Mouse (Mus musculus) cerebellum, adult 2 months (tissue): ENCODE measurements around the gene Large1. TPM values are rescaled to one million over a fixed set of nuclear protein-coding genes. Genes with fewer than 3 reads are reported as not detected.
"Not testable (repeated sequence)": the region's sequence is repeated elsewhere in the genome, so short reads cannot be mapped to it uniquely, and the experiment has no call there.

Experiments
- DNase-seq, 2 experiments: peaks; one replicate each; pipeline ENCODE4 v3.0.0; 2021
- H3K27ac ChIP-seq: fragments of 200-500 bp; 2 replicates; pipeline ENCODE4 v1.5.1; 2012; ENCODE audit warnings: low read length, control low read depth, inconsistent platforms; ENCODE audit not compliant: insufficient read depth
- H3K27me3 ChIP-seq: fragments of 200-500 bp; 2 replicates; pipeline ENCODE4 v1.6.1; 2012; ENCODE audit warnings: inconsistent platforms, mild to moderate bottlenecking, low read length, moderate library complexity; ENCODE audit not compliant: control insufficient read depth, insufficient read depth
- H3K4me1 ChIP-seq: fragments of 200-500 bp; 2 replicates; pipeline ENCODE4 v1.6.1; 2011; ENCODE audit warnings: low read length; ENCODE audit not compliant: control insufficient read depth, insufficient read depth
- H3K4me3 ChIP-seq: fragments of 200-500 bp; replicated peaks from 2 replicates; pipeline ENCODE3; 2011; ENCODE audit warnings: mild to moderate bottlenecking, low read depth, low read length, control low read depth; ENCODE audit not compliant: insufficient read depth
- CTCF ChIP-seq: fragments of 200-500 bp; IDR thresholded peaks from 2 replicates; pipeline ENCODE4 v1.5.1; 2011; ENCODE audit warnings: low read depth, mild to moderate bottlenecking, control low read depth, low read length, moderate library complexity, borderline replicate concordance; ENCODE audit not compliant: insufficient read depth
- POLR2A ChIP-seq: fragments of 200-500 bp; IDR thresholded peaks from 2 replicates; pipeline ENCODE4 v1.6.1; 2011; ENCODE audit warnings: low read length, control low read depth, borderline replicate concordance; ENCODE audit not compliant: insufficient read depth
- WGBS: fragments of 180-500 bp; shearing (Covaris S2); methylation state at CpG from one replicate; pipeline ENCODE4 v1.1.7; 2018; 5-methylcytosine and 5-hydroxymethylcytosine counted together
- polyA plus RNA-seq: library from polyadenylated mRNA; depleted of rRNA; stranded (reverse); fragments of >200 nt; gene quantifications from 2 replicates; pipeline ENCODE4 v1.2.3, GENCODE M21; 2012

The Large1 gene
- polyA plus RNA-seq, 1 experiment: 55.5 TPM

DNA sequence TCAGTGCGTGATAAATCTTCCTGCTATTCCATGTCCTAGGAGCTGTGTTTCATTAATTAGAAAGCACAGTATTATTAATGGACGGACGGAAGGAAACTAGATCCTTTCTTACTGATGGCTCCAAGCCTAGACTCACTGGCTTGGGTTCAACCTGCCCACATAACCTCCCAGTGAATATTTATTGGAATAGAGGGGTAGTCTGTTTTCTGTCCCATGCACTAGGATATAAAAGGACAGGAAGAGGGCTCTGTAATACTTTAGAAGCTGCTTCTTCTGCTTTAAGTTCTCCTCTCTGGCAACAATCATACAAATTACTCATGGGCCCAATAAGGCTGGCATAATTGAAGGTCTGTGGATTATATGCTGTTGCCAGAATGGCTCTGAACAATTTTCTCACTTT, 398.3 kb downstream of the Large1 start:
- Histone ChIP-seq H3K27ac (no peak overlapping the region), H3K27me3 (no peaks in the 10 kb centered on the region), H3K4me1 (no peaks in the 10 kb centered on the region), H3K4me3 (no peak overlapping the region)
- TF ChIP-seq CTCF (no peak), POLR2A (no peak)
- 38% methylated on average over 3 of the region's 3 CpGs for WGBS
- DNase-seq: no peak

DNA sequence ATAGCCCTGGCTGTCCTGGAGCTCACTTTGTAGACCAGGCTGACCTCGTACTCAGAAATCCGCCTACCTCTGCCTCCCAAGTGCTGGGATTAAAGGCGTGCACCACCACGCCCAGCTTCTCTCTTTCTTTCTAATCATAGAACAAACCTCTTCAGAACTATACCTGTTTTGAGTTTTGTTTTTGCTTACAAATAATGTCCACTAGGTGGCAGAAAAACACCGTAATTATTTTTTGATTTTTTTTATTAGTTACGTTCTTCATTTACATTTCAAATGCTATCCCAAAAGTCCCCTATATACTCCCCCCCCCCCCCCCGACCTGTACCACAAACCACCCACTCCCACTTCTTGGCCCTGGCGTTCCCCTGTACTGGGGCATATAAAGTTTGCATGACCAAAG, 411.9 kb downstream of the Large1 start:
- not testable (repeated sequence) for H3K4me3 ChIP-seq, DNase-seq, H3K4me1 ChIP-seq, H3K27ac ChIP-seq, H3K27me3 ChIP-seq
- 71% methylated on average over 8 of the region's 8 CpGs for WGBS

DNA sequence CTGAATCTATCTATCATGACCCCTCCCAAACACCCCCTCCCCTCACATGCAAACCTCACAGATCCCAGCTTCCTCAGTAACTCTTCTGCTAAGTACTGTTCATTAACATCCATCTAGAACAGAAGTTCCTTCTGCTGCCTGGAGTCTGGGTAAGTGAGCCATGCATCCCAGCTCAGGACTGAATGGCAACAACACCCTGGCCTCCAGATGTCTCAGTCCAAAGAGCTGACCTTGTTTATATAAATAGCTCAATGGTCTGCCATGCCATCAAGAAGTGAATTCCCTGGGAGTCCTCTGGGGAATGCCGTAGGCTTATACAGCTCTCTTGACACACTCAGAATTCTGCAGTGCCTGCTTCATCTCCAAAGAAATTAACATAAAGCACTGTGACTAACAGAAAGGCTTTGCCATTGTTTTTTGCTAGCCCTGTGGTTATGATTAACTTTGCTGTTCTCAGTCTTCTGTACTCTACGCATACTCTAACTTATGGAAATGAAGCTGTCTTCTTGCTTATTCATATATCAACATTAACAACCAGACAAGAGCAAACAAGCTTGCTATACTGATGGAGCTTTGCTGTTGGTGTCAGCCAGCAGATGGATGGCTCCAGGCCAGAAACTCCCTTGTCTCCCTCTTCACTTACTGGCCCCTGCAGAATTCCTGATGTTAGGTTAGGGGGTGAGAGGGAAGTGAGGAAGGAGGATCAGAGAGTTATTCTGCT, 434.0 kb downstream of the Large1 start:
- H3K27me3 ChIP-seq: no peaks in the 10 kb centered on the region
- H3K4me1 ChIP-seq: 0 out of 2 replicates have a peak, but pooled peaks cover 2% of the 10 kb centered on the region
- TF ChIP-seq CTCF (no peak), POLR2A (no peak)
- WGBS: 38% methylated on average over 2 of the region's 2 CpGs
- DNase-seq: peak; percentile 4 to 9
- no peak overlapping the region for H3K27ac ChIP-seq
- H3K4me3 ChIP-seq: no peak overlapping the region

DNA sequence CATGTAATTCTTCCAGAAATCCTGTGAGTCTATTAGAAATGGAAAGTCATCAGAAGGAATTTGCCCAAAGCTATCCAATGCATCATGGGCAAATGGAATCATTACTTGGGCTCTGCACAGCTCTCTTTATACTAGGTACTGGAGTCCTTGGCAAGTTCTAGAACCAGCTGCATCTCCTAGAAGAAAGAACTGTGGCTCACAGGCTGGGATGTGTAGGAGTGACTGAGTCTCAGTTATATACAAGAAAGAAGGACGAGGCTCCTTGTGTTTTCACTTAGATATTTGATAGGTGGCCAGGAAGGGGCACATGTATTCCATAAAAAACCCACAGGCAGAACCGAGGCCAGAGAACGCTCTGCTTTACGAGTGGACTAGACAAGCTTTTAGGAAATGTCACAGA, 447.8 kb downstream of the Large1 start:
- no peaks in the 10 kb centered on the region for H3K27me3 ChIP-seq
- no peak overlapping the region for H3K27ac ChIP-seq
- no peak overlapping the region for H3K4me3 ChIP-seq
- TF ChIP-seq POLR2A: no peak
- TF ChIP-seq CTCF: no peak
- WGBS: 91% methylated on average over 4 of the region's 4 CpGs
- DNase-seq: no peak
- H3K4me1 ChIP-seq: no peaks in the 10 kb centered on the region

DNA sequence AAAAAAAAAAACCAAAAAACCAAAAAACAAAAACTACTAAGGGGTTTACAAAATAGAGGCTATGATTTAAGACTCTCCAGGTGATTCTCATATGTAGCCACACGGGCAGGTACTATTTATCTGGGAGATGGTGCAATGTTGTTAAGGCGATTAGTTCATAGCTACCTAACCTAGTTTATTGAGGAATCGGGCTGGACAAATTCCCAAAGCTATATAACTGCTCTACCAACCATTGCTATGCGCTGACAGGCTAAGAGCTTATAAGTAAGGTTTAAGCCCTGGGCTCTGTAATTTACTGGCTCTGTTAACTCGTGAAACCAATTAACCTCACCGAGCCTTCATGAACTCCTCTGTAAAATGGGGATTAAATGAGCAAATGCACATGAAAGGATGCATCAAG, 451.7 kb downstream of the Large1 start:
- no peak for DNase-seq
- no peak overlapping the region for H3K4me3 ChIP-seq
- H3K27ac ChIP-seq: no peak overlapping the region
- TF ChIP-seq POLR2A (no peak), CTCF (no peak)
- 91% methylated on average over 6 of the region's 6 CpGs for WGBS
- H3K27me3 ChIP-seq: no peaks in the 10 kb centered on the region
- H3K4me1 ChIP-seq: no peaks in the 10 kb centered on the region

DNA sequence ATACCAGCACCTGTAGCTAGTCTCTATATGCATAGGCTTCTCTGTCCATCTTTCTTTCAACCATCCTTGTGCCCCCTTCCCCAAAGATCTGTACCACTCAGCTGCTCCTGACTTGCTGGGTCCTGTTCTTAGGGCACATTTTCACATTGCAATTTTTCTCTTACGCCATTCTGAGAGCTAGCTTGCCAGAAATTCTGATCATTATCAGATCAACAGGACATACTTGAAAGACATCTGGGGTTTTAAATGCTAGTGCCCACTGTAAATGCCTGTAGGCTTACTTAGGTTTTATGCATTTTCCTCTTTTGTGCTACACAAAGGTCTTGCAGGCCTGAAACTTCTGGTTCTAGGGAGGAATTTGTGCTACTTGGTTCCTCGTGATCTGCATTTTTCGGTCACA, 454.0 kb downstream of the Large1 start:
- no peak for DNase-seq
- no peak overlapping the region for H3K27ac ChIP-seq
- H3K4me1 ChIP-seq: no peaks in the 10 kb centered on the region
- WGBS: 96% methylated on average over 3 of the region's 3 CpGs
- no peak overlapping the region for H3K4me3 ChIP-seq
- H3K27me3 ChIP-seq: no peaks in the 10 kb centered on the region
- TF ChIP-seq CTCF (no peak), POLR2A (no peak)

DNA sequence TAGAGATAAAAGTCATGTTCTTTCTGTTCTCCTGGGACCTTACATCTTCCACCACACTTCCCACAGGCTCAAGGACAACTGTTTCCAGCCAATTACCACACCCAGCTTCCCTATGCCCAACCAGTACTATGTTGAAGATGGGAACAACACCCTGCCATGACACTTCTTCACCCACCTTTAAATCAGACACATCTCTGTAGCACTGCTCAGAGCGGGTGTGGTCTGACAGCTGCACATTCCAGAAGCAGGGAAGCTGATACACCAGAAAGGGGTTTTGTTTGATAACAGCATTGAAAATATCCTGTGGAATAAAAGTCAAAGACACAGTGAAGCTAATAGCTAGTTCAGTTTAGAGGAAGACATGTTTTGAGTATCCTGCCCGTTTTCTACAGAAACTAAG, 470.3 kb downstream of the Large1 start:
- no peak overlapping the region for H3K27ac ChIP-seq
- TF ChIP-seq CTCF (no peak), POLR2A (no peak)
- DNase-seq: no peak
- no peaks in the 10 kb centered on the region for H3K27me3 ChIP-seq
- H3K4me1 ChIP-seq: no peaks in the 10 kb centered on the region
- WGBS: 98% methylated on average over 2 of the region's 2 CpGs
- H3K4me3 ChIP-seq: no peak overlapping the region

DNA sequence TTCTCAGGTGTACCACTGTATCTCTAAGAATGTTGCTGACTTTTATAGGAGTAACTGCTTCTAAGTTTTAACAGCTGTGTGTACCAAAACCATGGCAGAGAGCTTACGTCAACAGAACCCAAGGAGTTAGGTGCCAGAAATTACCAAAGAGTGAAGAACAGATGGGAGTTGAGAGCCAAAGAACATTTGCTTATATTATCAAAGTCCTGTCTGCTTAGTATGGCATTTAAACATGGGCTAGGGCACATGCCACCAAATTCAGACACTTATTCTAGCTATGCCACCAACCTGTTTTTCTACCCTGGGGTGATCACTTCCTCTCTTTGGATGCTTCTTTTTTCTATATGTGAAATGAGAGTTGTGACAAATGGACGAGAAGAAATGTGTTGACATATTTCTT, 479.9 kb downstream of the Large1 start:
- no peaks in the 10 kb centered on the region for H3K4me1 ChIP-seq
- no peak for TF ChIP-seq POLR2A
- no peak for TF ChIP-seq CTCF
- no peaks in the 10 kb centered on the region for H3K27me3 ChIP-seq
- H3K27ac ChIP-seq: no peak overlapping the region
- 79% methylated on average over 2 of the region's 2 CpGs for WGBS
- DNase-seq: no peak
- H3K4me3 ChIP-seq: no peak overlapping the region
